ENCODE assay signal across 8 mouse cellular contexts in the genomic region with DNA sequence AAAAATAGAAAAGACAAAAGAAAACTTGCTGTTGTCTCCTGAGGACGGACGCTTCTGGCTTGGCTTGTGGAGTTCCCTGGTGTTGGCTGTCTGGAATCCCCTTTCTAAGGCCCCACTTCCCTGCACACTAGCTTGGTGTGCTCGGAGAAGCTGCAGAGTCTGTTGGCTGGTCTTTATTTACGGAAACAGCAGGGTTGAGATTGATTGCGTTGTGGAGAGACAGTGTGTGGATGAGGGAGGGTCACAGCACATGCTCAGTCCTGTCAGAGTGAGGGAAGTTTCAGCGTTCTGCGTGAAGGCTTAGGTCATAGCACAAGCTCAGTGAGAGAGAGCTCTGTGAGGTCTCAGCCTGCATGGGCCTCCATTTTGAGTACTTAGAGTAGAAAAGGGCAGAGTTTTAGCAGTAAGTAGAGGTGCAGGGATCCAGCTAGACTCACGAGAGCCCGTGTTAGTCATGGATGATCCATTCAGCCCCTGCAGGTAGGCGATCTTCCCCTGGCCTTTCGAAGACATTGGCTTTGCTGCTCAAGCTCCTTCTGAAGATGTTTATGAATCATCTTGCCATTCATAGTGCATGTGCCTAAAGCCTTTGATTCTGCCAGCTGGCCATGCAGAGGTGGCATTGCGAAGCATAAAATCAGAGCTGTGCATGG.
DNase-seq lines count a peak whose midpoint lies in the region; ATAC-seq and TF ChIP-seq lines count a peak whose summit lies in the region.

No protein-coding gene starts in this region.

- TF ChIP-seq POLR2A in kidney, adult 2 months (IDR thresholded peaks at IDR 0.05; ENCODE audit: low read depth, low read length), result no peak

- peak; percentile 94 for ATAC-seq in embryonic facial prominence, embryonic 12.5 days (ENCODE audit: insufficient number of reproducible peaks, insufficient read depth, low FRiP score, low TSS enrichment)

- TF ChIP-seq CTCF in kidney, adult 2 months (conservative IDR thresholded peaks at IDR 0.05; ENCODE audit: insufficient read depth, insufficient read length, low read depth, low read length), result no peak

- H3K4me2 ChIP-seq in embryonic facial prominence, embryonic 12.5 days (replicated peaks), result peak overlapping the region; percentile 57

- H3K9ac ChIP-seq in embryonic facial prominence, embryonic 12.5 days, result peak overlapping the region; percentile 44

- 30% methylated on average over 12 of the region's 12 CpGs for WGBS in embryonic facial prominence, embryonic 12.5 days
- 7% methylated on average over 12 of the region's 12 CpGs for WGBS in kidney, adult 2 months

- DNase-seq in adrenal gland, postnatal 36 days, result peak; percentile 82 to 87
- peak; percentile 89 to 94 for DNase-seq in heart, adult 9 months (ENCODE audit: low spot score in 2 of 2)
- DNase-seq in kidney, adult 2 months, result peak; percentile 94
- peak; percentile 70 for DNase-seq in left cerebral cortex, postnatal 4 days
- DNase-seq in mesoderm, embryonic 11.5 days (ENCODE audit: low read depth, low spot score), result peak; percentile 86
- peak; percentile 77 for DNase-seq in right cerebral cortex, postnatal 25 days
- peak; percentile 84 for DNase-seq in yolk sac, embryonic 10.5 days (ENCODE audit: low spot score)

- peak overlapping the region; percentile 29 for H3K4me3 ChIP-seq in embryonic facial prominence, embryonic 12.5 days
- peak overlapping the region; percentile 46 for H3K4me3 ChIP-seq in kidney, adult 2 months (ENCODE audit: insufficient read depth, low read depth, low read length)

- peaks cover 28% of the 10 kb centered on the region for H3K4me1 ChIP-seq in embryonic facial prominence, embryonic 12.5 days
- peaks cover 21% of the 10 kb centered on the region for H3K4me1 ChIP-seq in kidney, adult 2 months (ENCODE audit: control insufficient read depth, insufficient read depth, low read length)

- peak overlapping the region; percentile 80 for H3K27ac ChIP-seq in embryonic facial prominence, embryonic 12.5 days
- peak overlapping the region; percentile 65 for H3K27ac ChIP-seq in kidney, adult 2 months (ENCODE audit: insufficient read depth, low read depth, low read length)

- no peaks in the 10 kb centered on the region for H3K36me3 ChIP-seq in embryonic facial prominence, embryonic 12.5 days
- H3K36me3 ChIP-seq in kidney, adult 2 months (ENCODE audit: control insufficient read depth, insufficient read depth, low read length), result no peaks in the 10 kb centered on the region

- intact Hi-C loops in left cerebral cortex, postnatal 4 days (cut with DNase I), result no loop called here

- no peaks in the 10 kb centered on the region for H3K27me3 ChIP-seq in embryonic facial prominence, embryonic 12.5 days
- H3K27me3 ChIP-seq in kidney, adult 2 months (replicated peaks; ENCODE audit: control insufficient read depth, insufficient read depth, low read length), result no peaks in the 10 kb centered on the region

- no peaks in the 10 kb centered on the region for H3K9me3 ChIP-seq in embryonic facial prominence, embryonic 12.5 days

Comparison
In these comparisons a context has a peak if more than half of its experiments do, and no peak if none do; other contexts are left out.
1. Peak in every context shown above with its lines: DNase-seq, ATAC-seq, H3K4me3 ChIP-seq and H3K27ac ChIP-seq.